Mouse (Mus musculus) hindbrain, embryonic 16.5 days (tissue): ENCODE data around the gene Prok2. TPM values are rescaled to one million over a fixed set of nuclear protein-coding genes. Genes with fewer than 3 reads are reported as not detected.

Source experiments
- ATAC-seq: fragments of 200-750 bp; cut with Nextera tagmentation; 2 replicates; pipeline ENCODE4 v1.8.0; 2017; ENCODE audit warnings: moderate TSS enrichment, moderate library complexity
- H3K27ac ChIP-seq: fragments of 300-500 bp; sonication (generic); 2 replicates; pipeline ENCODE4 v1.5.1; 2014; ENCODE audit warnings: low read depth, mild to moderate bottlenecking, control low read depth, low read length, moderate library complexity
- H3K27me3 ChIP-seq: fragments of 300-500 bp; sonication (generic); replicated peaks from 2 replicates; pipeline ENCODE4 v1.6.1; 2014; ENCODE audit warnings: low read length; ENCODE audit not compliant: control insufficient read depth, insufficient read depth
- H3K36me3 ChIP-seq: fragments of 300-500 bp; sonication (generic); 2 replicates; pipeline ENCODE4 v1.6.1; 2014; ENCODE audit warnings: mild to moderate bottlenecking, low read length, moderate library complexity, mixed read lengths; ENCODE audit not compliant: control insufficient read depth, insufficient read depth
- H3K4me1 ChIP-seq: fragments of 300-500 bp; sonication (generic); 2 replicates; pipeline ENCODE4 v1.6.1; 2014; ENCODE audit warnings: low read depth, low read length; ENCODE audit not compliant: control insufficient read depth, insufficient read depth
- H3K4me2 ChIP-seq: fragments of 300-500 bp; sonication (generic); 2 replicates; pipeline ENCODE4 v1.6.1; 2014; ENCODE audit warnings: mild to moderate bottlenecking, low read length, control low read depth, moderate library complexity
- H3K4me3 ChIP-seq: fragments of 300-500 bp; sonication (generic); 2 replicates; pipeline ENCODE4 v1.5.1; 2014; ENCODE audit warnings: mild to moderate bottlenecking, low read length, control low read depth, moderate library complexity
- H3K9ac ChIP-seq: fragments of 300-500 bp; sonication (generic); 2 replicates; pipeline ENCODE4 v1.6.1; 2014; ENCODE audit warnings: low read depth, mild to moderate bottlenecking, control low read depth, low read length, moderate library complexity
- H3K9me3 ChIP-seq: fragments of 300-500 bp; sonication (generic); 2 replicates; pipeline ENCODE4 v1.6.1; 2014; ENCODE audit warnings: mild to moderate bottlenecking, low read length, moderate library complexity; ENCODE audit not compliant: control insufficient read depth
- WGBS: fragments of 180-500 bp; shearing (Covaris S2); extraction: QIAGEN DNeasy Blood & Tissue Kit; methylation state at CpG from one replicate; pipeline ENCODE4 v1.1.7; 2014; 5-methylcytosine and 5-hydroxymethylcytosine counted together
- polyA plus RNA-seq: library from polyadenylated mRNA; unstranded; fragments of >200 nt; fragmentation: Nextera tagmentation; extraction: Ambion mirVana; gene quantifications from 2 replicates; pipeline ENCODE4 v1.2.1, GENCODE M21; 2015

The Prok2 gene
- polyA plus RNA-seq, 1 experiment from 2014 or later, result 0.25 TPM

GRCm38 (mm10) chr6:99713256-99713655 is 12.9 kb downstream of the Prok2 start:
- ATAC-seq, result no peak
- Histone ChIP-seq H3K9ac (no peak overlapping the region), H3K4me1 (no peaks in the 10 kb centered on the region), H3K27ac (no peak overlapping the region), H3K9me3 (no peaks in the 10 kb centered on the region), H3K36me3 (no peaks in the 10 kb centered on the region), H3K4me3 (no peak overlapping the region), H3K4me2 (no peak overlapping the region), H3K27me3 (0 out of 2 replicates have a peak, but pooled peaks cover 2% of the 10 kb centered on the region)
- 81% methylated on average over 5 of the region's 5 CpGs for WGBS

DNA sequence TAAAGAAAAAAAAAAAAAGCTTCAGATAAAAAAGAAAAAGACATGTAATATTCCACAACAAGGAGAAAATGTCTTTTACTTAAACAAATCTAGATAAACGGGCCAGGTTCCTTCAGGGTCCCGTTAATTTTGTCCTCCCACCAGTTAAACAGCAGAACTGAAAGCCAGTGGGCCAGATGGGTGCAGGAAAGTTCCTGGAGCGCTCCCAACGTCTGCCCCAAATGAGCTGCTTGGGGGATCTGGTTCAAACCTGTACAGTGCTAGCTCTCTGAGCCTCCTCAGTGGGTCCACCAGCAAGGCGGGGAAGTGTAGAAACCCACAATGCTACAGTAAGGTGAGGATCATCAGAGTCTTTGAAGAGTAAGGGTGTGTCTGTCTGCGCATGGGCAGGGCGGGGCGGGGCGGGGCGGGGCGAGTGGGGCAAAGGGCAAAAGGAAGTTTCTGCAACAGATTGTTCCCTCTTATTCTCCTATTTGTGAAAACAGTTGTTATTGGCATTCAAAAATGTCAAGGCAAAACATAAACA is 14.6 kb downstream of the Prok2 start:
- no peak for ATAC-seq
- Histone ChIP-seq H3K9me3 (no peaks in the 10 kb centered on the region), H3K4me2 (no peak overlapping the region), H3K27ac (no peak overlapping the region), H3K4me1 (no peaks in the 10 kb centered on the region), H3K9ac (no peak overlapping the region), H3K4me3 (no peak overlapping the region), H3K36me3 (no peaks in the 10 kb centered on the region), H3K27me3 (0 out of 2 replicates have a peak, but pooled peaks cover 2% of the 10 kb centered on the region)
- WGBS, result 80% methylated on average over 11 of the region's 11 CpGs

DNA sequence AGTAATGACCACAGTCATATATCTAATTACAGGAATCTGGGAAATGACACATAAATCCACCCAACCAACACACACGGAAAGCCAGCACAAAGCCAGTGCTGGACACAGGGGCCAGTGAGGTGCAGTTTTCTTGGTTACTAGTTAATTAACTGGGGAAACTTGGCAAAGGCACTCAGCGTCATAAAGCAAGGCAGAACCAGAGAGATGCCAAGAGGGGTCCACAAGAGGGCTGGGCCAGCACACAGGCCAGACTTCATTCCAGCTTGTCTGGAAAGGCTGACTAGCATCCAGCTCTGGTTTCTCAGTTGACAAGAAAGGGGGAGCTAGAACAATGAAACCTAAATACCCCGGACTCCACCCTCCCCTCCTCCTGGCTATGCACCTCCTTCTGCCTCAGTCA is 25.7 kb downstream of the Prok2 start:
- Histone ChIP-seq H3K36me3 (no peaks in the 10 kb centered on the region), H3K4me1 (no peaks in the 10 kb centered on the region), H3K27ac (no peak overlapping the region), H3K9me3 (no peaks in the 10 kb centered on the region), H3K9ac (no peak overlapping the region), H3K4me2 (no peak overlapping the region), H3K27me3 (no peaks in the 10 kb centered on the region), H3K4me3 (no peak overlapping the region)
- ATAC-seq, result peak; percentile 50
- WGBS, result 50% methylated on average over 3 of the region's 3 CpGs

GRCm38 (mm10) chr6:99692916-99693841 is 33.0 kb downstream of the Prok2 start:
- Histone ChIP-seq H3K27me3 (peaks cover 6% of the 10 kb centered on the region), H3K9ac (peak overlapping the region; percentile 96), H3K27ac (peak overlapping the region; percentile 92), H3K4me2 (peak overlapping the region; percentile 74), H3K4me3 (peak overlapping the region; percentile 88), H3K36me3 (no peaks in the 10 kb centered on the region), H3K9me3 (no peaks in the 10 kb centered on the region), H3K4me1 (peaks cover 25% of the 10 kb centered on the region)
- WGBS, result under 1% methylated on average over 109 of the region's 110 CpGs
- ATAC-seq, result peak; percentile 31

DNA sequence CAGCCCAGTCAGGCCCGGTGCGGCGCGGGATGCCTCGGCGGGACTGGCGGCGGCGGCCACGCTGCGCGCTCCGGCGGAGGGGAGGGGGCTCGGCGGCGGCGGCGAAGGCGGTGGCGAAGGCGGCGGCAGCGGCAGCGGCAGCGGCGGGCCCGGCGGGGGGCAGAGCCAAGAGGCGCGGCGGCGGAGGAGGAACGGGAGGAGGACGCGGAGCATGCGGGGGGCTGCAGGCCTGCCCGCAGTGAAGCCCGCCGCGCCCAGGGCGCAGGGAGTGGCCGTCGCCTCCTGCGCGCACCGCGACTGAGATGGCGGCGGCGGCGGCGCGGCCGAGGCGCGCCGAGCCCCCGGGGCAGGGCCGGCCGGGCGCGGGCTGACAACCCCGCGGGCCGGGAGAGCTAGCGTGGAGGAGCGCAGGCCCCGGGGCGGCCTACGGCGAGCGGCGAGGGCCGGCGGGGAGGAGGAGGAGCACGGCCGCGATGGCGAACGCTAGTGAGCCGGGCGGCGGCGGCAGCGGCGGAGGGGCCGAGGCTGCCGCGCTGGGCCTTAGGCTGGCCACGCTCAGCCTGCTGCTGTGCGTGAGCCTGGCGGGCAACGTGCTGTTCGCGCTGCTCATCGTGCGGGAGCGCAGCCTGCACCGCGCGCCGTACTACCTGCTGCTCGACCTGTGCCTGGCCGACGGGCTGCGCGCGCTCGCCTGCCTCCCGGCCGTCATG is 33.8 kb downstream of the Prok2 start, which contains the start of gene Gpr27:
TSS of gene Gpr27 (plus strand) at position 474 of the 710 bp plus-strand sequence.
- Histone ChIP-seq H3K27ac (peak within 1 kb of the TSS; percentile 92), H3K4me3 (peak within 1 kb of the TSS; percentile 88), H3K36me3 (no peaks in the 10 kb centered on the region), H3K9me3 (no peaks in the 10 kb centered on the region), H3K9ac (peak within 1 kb of the TSS; percentile 96), H3K4me1 (peaks cover 25% of the 10 kb centered on the region), H3K4me2 (peak within 1 kb of the TSS; percentile 74), H3K27me3 (peaks cover 6% of the 10 kb centered on the region)
- WGBS, result under 1% methylated on average over 73 of the region's 112 CpGs
- ATAC-seq, result peak; percentile 84

DNA sequence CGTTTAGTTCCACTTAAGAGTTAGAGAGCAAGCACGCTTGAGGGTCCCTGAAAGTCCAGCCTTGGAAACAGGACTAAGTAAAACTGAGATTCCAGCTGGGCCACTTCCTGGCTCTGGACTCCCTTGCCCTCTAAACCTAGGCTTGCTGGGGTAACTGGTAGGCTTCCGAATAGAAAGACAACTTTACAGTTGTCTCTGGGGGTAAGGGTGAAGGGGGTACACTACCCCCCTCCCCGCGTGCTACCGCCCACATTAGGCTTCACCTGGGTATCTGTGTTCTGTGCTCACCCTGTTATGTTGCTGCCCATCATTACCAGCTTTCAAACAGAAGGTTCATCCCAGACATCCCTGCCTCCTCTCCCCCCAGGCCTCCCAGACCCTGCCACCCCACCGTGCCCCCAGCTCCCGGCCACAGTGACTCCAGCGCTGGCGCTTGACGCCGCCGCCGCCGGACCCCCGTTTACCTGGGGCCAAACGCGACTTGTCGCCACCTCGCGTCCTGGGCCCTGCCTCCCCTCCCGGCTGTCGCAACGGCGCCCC is 34.5 kb downstream of the Prok2 start:
- H3K4me2 ChIP-seq, result peak overlapping the region; percentile 74
- H3K27me3 ChIP-seq, result peaks cover 6% of the 10 kb centered on the region

GRCm38 (mm10) chr6:99688513-99688912 is 37.7 kb downstream of the Prok2 start:
- no peak for ATAC-seq
- Histone ChIP-seq H3K27me3 (peaks cover 6% of the 10 kb centered on the region), H3K4me2 (no peak overlapping the region), H3K27ac (no peak overlapping the region), H3K9ac (no peak overlapping the region), H3K4me3 (no peak overlapping the region), H3K9me3 (no peaks in the 10 kb centered on the region), H3K36me3 (no peaks in the 10 kb centered on the region), H3K4me1 (peaks cover 10% of the 10 kb centered on the region)
- 87% methylated on average over 6 of the region's 6 CpGs for WGBS

More for the DNA sequence above, 34.5 kb downstream of the Prok2 start:
- Histone ChIP-seq H3K9ac (peak overlapping the region; percentile 96), H3K4me3 (peak overlapping the region; percentile 88), H3K9me3 (no peaks in the 10 kb centered on the region), H3K36me3 (no peaks in the 10 kb centered on the region), H3K27ac (peak overlapping the region; percentile 92), H3K4me1 (peaks cover 25% of the 10 kb centered on the region)
- peak; percentile 24 for ATAC-seq
- WGBS, result 5% methylated on average over 25 of the region's 25 CpGs

DNA sequence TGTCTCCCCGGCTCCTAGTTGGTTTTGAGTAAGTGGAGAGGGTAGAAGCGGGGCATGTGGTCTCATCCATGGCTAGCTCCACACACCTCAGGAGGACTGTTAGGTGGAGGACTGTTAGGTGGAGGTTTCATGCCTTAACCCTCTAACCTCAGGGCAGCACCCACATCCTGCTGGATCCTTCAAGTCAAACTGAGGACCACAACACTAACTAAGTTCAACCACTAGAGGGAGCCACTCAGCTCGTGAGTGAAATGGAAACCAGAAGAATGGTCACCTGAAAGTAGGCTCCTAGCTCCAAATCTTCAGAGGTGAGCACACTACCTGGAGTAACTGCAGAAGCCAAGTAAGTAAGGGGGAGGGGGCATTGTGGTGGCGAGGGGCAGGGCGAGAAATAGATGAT is 41.3 kb downstream of the Prok2 start:
- WGBS, result 60% methylated on average over 5 of the region's 5 CpGs
- H3K27ac ChIP-seq, result no peak overlapping the region
- no peaks in the 10 kb centered on the region for H3K9me3 ChIP-seq
- no peaks in the 10 kb centered on the region for H3K36me3 ChIP-seq
- no peak for ATAC-seq
- H3K4me1 ChIP-seq, result no peaks in the 10 kb centered on the region
- no peak overlapping the region for H3K9ac ChIP-seq
- no peak overlapping the region for H3K4me3 ChIP-seq
- peaks cover 2% of the 10 kb centered on the region; the same call in 1 of the 2 replicates for H3K27me3 ChIP-seq
- H3K4me2 ChIP-seq, result no peak overlapping the region
